Mouse (Mus musculus): ENCODE measurements at regions not wholly inside any gene's neighbourhood (a gene's known extent, or its start where the extent isn't known, plus 50 kb on each side); places are given as distances from the start of the nearest gene placed in this dataset.

GRCm38 (mm10) chr11:112711656-112712055 lies 70.4 kb upstream of the Sox9 start:
- no peak for DNase-seq (ENCODE audit: low read depth, low spot score)
- Histone ChIP-seq H3K9ac (ENCODE audit: control insufficient read depth, low read depth, low read length, poor library complexity, severe bottlenecking) (no peak overlapping the region), H3K4me1 (ENCODE audit: control insufficient read depth in 1 of 2, insufficient read depth in 2 of 2, low read length in 2 of 2) (no peaks in the 10 kb centered on the region), H3K27me3 (ENCODE audit: control insufficient read depth in 1 of 2, insufficient read depth in 2 of 2, low read length in 2 of 2) (no peaks in the 10 kb centered on the region), H3K36me3 (ENCODE audit: control insufficient read depth in 1 of 2, insufficient read depth in 2 of 2, low read length in 2 of 2) (no peaks in the 10 kb centered on the region), H3K4me3 (ENCODE audit: control insufficient read depth in 1 of 2, insufficient read depth in 1 of 2, low read depth in 2 of 2, low read length in 2 of 2) (no peak overlapping the region), H3K79me2 (ENCODE audit: control insufficient read depth, insufficient read depth, low read length, poor library complexity) (no peaks in the 10 kb centered on the region), H3K9me3 (replicated peaks; ENCODE audit: insufficient read depth, low read length) (no peaks in the 10 kb centered on the region), H3K27ac (ENCODE audit: control insufficient read depth, low read depth, low read length) (no peak overlapping the region)
- TF ChIP-seq EP300 (IDR thresholded peaks at IDR 0.05; ENCODE audit: low read depth in 1 of 2, low read length in 2 of 2) (no peak), KAT2A (conservative IDR thresholded peaks at IDR 0.05; ENCODE audit: low read depth, low read length) (no peak), RAD21 (IDR thresholded peaks at IDR 0.05; ENCODE audit: low read depth, low read length) (no peak), ZC3H11A (IDR thresholded peaks at IDR 0.05; ENCODE audit: low read depth, low read length) (no peak), GATA1 (IDR thresholded peaks at IDR 0.05; ENCODE audit: low read depth, low read length) (no peak), ZKSCAN1 (IDR thresholded peaks at IDR 0.05; ENCODE audit: low read depth, low read length) (no peak), UBTF (IDR thresholded peaks at IDR 0.05; ENCODE audit: borderline replicate concordance, insufficient read depth, low read depth, low read length) (no peak), MAZ (IDR thresholded peaks at IDR 0.05; ENCODE audit: low read depth, low read length) (no peak), MAX (IDR thresholded peaks at IDR 0.05; ENCODE audit: low read length) (no peak), ELF1 (IDR thresholded peaks at IDR 0.05; ENCODE audit: low read depth, low read length) (no peak), ZNF384 (IDR thresholded peaks at IDR 0.05; ENCODE audit: low read depth, low read length) (no peak), E2F4 (IDR thresholded peaks at IDR 0.05; ENCODE audit: borderline replicate concordance, low read depth, low read length) (no peak), TBP (IDR thresholded peaks at IDR 0.05; ENCODE audit: low read depth, low read length) (no peak), CTCF (IDR thresholded peaks at IDR 0.05 in 2 of 3, conservative IDR thresholded peaks at IDR 0.05 in 1 of 3; ENCODE audit: control insufficient read depth in 1 of 3, insufficient read depth in 1 of 3, low read depth in 2 of 3, low read length in 3 of 3, poor library complexity in 1 of 3, severe bottlenecking in 1 of 3) (no peak), POLR2AphosphoS2 (IDR thresholded peaks at IDR 0.05; ENCODE audit: low read length) (no peak), NELFE (IDR thresholded peaks at IDR 0.05; ENCODE audit: low read depth, low read length) (no peak)

GRCm38 (mm10) chr11:112718547-112718946 lies 63.5 kb upstream of the Sox9 start:
- no peak for DNase-seq (ENCODE audit: low read depth, low spot score)
- Histone ChIP-seq H3K9ac (ENCODE audit: control insufficient read depth, low read depth, low read length, poor library complexity, severe bottlenecking) (no peak overlapping the region), H3K36me3 (ENCODE audit: control insufficient read depth in 1 of 2, insufficient read depth in 2 of 2, low read length in 2 of 2) (no peaks in the 10 kb centered on the region), H3K9me3 (replicated peaks; ENCODE audit: insufficient read depth, low read length) (no peaks in the 10 kb centered on the region), H3K27me3 (ENCODE audit: control insufficient read depth in 1 of 2, insufficient read depth in 2 of 2, low read length in 2 of 2) (no peaks in the 10 kb centered on the region), H3K27ac (ENCODE audit: control insufficient read depth, low read depth, low read length) (no peak overlapping the region), H3K4me3 (ENCODE audit: control insufficient read depth in 1 of 2, insufficient read depth in 1 of 2, low read depth in 2 of 2, low read length in 2 of 2) (no peak overlapping the region), H3K79me2 (ENCODE audit: control insufficient read depth, insufficient read depth, low read length, poor library complexity) (no peaks in the 10 kb centered on the region), H3K4me1 (ENCODE audit: control insufficient read depth in 1 of 2, insufficient read depth in 2 of 2, low read length in 2 of 2) (no peaks in the 10 kb centered on the region)
- peak in 2 of 3 experiments; percentile 7 to 14; a peak in 1 of 6 replicates for TF ChIP-seq CTCF (IDR thresholded peaks at IDR 0.05 in 2 of 3, conservative IDR thresholded peaks at IDR 0.05 in 1 of 3; ENCODE audit: control insufficient read depth in 1 of 3, insufficient read depth in 1 of 3, low read depth in 2 of 3, low read length in 3 of 3, poor library complexity in 1 of 3, severe bottlenecking in 1 of 3)
- TF ChIP-seq MEF2A (IDR thresholded peaks at IDR 0.05; ENCODE audit: extremely low read depth, insufficient replicate concordance, low read depth, low read length, poor library complexity, severe bottlenecking) = no peak
- TF ChIP-seq RAD21 (IDR thresholded peaks at IDR 0.05; ENCODE audit: low read depth, low read length) = no peak
- TF ChIP-seq BHLHE40 (IDR thresholded peaks at IDR 0.05; ENCODE audit: borderline replicate concordance, low read depth, low read length) = no peak
- no peak for TF ChIP-seq ZMIZ1 (IDR thresholded peaks at IDR 0.05; ENCODE audit: low read depth, low read length)
- no peak for TF ChIP-seq ZNF384 (IDR thresholded peaks at IDR 0.05; ENCODE audit: low read depth, low read length)
- no peak for TF ChIP-seq CHD2 (IDR thresholded peaks at IDR 0.05; ENCODE audit: low read length)
- TF ChIP-seq SMC3 (IDR thresholded peaks at IDR 0.05; ENCODE audit: low read depth, low read length) = no peak
- no peak for TF ChIP-seq POLR2AphosphoS2 (IDR thresholded peaks at IDR 0.05; ENCODE audit: low read length)
